Mouse (Mus musculus) embryonic fibroblast, embryonic 13.5 days (primary cell): ENCODE measurements around the gene Abce1. TPM values are rescaled to one million over a fixed set of nuclear protein-coding genes. Genes with fewer than 3 reads are reported as not detected.
"Not testable (repeated sequence)": the region's sequence is repeated elsewhere in the genome, so short reads cannot be mapped to it uniquely, and the experiment has no call there.

ENCODE experiments used
- H3K27ac ChIP-seq: 2 replicates; pipeline ENCODE4 v1.5.1; 2012; ENCODE audit warnings: low read length, control low read depth, inconsistent platforms; ENCODE audit not compliant: insufficient read depth
- H3K4me1 ChIP-seq: 2 replicates; pipeline ENCODE4 v1.6.1; 2011; ENCODE audit warnings: low read length; ENCODE audit not compliant: control insufficient read depth, insufficient read depth
- H3K4me3 ChIP-seq: 2 replicates; pipeline ENCODE4 v1.5.1; 2011; ENCODE audit warnings: mild to moderate bottlenecking, control low read depth, low read length; ENCODE audit not compliant: insufficient read depth
- CTCF ChIP-seq: IDR thresholded peaks from 2 replicates; pipeline ENCODE4 v1.5.1; 2011; ENCODE audit warnings: mild to moderate bottlenecking, control low read depth, low read length, moderate library complexity, borderline replicate concordance; ENCODE audit not compliant: insufficient read depth
- POLR2A ChIP-seq: IDR thresholded peaks from 2 replicates; pipeline ENCODE4 v1.6.1; 2011; ENCODE audit warnings: low read depth, mild to moderate bottlenecking, control low read depth, low read length, moderate library complexity
- polyA plus RNA-seq: library from polyadenylated mRNA; stranded (reverse); fragments of >200 nt; gene quantifications from 2 replicates; pipeline ENCODE4 v1.2.4, GENCODE M21; 2011; ENCODE audit warnings: low read depth; ENCODE audit not compliant: missing spikeins, insufficient read length

The Abce1 gene
- polyA plus RNA-seq, 1 experiment: 174 TPM

DNA sequence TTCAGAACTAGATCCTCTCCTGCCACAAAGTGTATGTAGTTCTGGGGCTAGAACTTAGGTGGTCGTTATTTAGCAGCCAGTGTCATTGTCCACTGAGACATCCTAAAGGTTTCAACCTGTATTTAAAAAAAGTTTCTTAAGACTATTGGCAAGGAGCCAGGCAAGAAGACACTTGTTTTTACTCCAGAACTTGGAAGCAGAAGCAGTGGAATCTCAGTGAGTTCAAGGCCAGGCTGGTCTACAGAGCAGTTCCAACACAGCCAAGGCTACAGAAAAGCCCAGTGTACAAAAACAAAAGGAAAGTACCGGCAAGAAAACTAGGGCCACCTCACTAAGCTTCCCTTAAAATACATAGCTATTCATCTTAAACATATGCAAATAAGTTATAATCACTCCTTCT, 19.0 kb downstream of the Abce1 start:
- Histone ChIP-seq H3K4me1 (no peaks in the 10 kb centered on the region), H3K4me3 (no peak overlapping the region), H3K27ac (no peak overlapping the region)
- TF ChIP-seq CTCF: no peak
- no peak for TF ChIP-seq POLR2A

DNA sequence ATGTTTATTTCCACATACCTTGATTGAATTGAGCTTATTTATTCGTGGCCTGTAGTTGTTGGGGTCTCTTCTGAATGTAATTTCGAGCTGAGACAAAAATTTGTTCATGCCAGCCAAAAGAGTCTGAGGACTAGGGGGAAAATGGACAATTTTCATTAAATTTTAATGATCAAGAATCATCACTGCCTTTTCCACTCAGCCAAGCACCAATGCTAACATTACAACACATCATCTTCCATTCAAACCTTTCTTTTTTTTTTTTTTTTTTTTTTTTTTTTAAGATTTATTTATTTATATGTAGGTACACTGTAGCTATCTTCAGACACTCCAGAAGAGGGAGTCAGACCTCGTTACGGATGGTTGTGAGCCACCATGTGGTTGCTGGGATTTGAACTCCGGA, 25.6 kb downstream of the Abce1 start:
- not testable (repeated sequence) for H3K4me3 ChIP-seq, H3K4me1 ChIP-seq, H3K27ac ChIP-seq

DNA sequence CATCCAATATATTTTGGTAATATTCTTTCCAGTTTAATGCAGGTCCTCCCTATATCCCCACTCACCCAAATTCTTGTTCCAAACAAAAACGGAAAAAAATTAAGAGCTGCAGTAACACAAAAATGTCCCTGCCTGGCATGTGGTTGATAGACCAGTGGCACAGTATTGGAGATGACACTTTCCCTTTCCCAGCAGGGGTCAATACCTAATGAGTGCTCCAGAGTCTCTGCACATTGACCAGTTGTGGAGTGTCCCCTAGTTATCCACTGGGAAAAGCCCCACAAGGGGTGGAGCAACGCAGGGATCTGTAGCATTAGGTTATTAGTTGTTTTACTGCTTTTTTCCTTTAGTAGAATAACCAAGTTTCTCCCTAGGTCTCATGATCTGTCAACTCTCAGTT, 30.6 kb downstream of the Abce1 start:
- no peak overlapping the region for H3K4me3 ChIP-seq
- peaks cover 2% of the 10 kb centered on the region; the same call in 1 of the 2 replicates for H3K4me1 ChIP-seq
- TF ChIP-seq POLR2A (no peak), CTCF (no peak)
- H3K27ac ChIP-seq: no peak overlapping the region

DNA sequence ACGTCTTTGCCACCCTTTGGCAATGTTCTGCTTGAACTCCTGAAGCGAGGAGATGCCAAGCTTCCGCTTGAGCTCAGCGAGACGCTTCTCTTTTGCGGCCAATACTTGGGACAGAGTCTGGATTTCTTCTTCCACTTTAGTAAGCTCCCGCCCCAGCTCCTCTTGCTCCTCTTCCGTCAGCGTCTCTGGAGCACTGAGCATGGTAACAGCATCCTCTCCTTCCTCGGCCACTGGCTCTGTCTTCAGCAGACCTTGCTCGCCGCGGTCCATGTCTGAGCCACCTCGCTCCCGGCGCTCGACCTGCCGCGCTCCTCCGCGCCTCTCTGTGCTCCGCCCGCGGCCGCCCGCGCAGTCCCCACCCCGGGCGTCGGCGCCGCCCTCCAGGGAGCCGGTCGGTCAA, 31.0 kb downstream of the Abce1 start:
- Histone ChIP-seq H3K4me3 (no peak overlapping the region), H3K4me1 (peaks cover 2% of the 10 kb centered on the region; the same call in 1 of the 2 replicates), H3K27ac (no peak overlapping the region)
- TF ChIP-seq POLR2A (no peak), CTCF (no peak)

DNA sequence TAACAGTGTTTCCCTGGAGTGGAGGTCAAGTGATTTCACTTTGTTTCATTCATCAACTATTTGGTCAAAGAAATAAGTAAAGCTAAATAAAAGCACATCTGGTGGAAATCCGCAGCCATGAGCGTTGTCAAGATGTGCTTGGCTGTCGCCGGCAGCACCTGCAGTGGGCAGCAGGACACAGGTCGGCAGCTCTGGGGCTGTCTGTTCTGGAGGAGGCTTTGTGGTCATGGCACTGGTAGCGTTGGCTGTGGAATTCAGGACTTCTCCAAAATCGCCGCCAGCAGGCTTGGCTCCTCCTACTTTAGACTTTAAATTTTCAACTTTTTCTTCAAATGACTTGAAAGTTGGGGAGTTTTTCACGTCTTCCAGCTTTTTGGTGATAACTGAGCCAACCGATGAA, 31.5 kb downstream of the Abce1 start:
- not testable (repeated sequence) for H3K27ac ChIP-seq, H3K4me3 ChIP-seq, H3K4me1 ChIP-seq

DNA sequence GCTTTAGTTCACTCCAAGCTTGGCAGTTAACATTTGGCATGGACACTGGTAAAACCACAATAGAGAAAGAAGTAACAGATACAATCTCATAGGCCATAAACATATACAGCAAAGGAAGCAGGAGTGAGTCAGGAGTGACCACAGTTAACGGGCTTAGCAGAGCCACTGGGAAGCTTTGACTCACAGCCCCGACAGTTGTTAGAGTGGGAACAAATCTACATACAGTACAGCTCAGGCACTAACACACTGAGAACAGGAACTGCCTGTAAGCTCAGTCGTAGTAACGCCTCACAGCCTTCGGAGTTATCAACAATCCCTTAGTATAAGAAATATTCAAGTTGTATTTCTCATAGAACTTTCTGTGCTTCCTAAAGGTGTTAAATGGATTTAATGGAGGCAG, 32.5 kb downstream of the Abce1 start:
- Histone ChIP-seq H3K4me1 (peaks cover 2% of the 10 kb centered on the region; the same call in 1 of the 2 replicates), H3K4me3 (no peak overlapping the region), H3K27ac (no peak overlapping the region)
- TF ChIP-seq CTCF: no peak

DNA sequence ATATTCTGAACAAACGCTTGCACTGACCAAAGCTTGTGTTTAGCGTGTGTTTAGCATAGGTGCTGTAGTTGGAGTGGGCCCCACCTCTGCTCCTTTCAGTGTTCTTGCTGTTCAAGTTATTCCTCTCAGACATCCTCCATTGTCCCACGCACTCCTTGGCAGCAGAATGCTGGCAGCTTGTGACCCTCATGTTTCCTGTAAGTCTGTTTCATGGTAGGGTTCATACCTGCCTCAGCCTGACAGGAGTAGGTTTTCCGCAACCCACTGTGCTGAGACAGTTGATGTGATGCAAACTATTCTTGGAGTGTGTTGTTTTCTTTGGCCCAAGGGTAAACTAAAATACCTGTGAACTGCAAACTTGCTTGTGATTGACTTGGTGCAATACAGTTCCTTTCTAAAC, 35.1 kb downstream of the Abce1 start:
- Histone ChIP-seq H3K4me1 (peaks cover 2% of the 10 kb centered on the region; the same call in 1 of the 2 replicates), H3K27ac (no peak overlapping the region), H3K4me3 (no peak overlapping the region)
- TF ChIP-seq CTCF (no peak), POLR2A (no peak)

DNA sequence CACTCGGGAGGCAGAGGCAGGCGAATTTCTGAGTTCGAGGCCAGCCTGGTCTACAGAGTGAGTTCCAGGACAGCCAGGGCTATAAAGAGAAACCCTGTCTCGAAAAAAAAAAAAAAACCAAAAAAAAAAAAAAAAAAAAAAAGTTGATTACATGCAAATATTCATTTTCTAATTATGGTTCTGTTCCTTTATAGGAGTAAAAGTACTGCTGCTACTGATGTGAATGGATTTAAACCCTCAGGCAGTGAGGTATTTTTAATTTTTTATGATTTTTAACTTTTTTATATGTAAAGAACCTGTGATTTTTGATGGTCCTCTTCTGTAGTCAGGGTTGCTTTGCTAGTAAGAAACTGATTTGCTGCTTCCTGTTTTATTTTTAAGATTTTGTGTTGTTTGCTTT, 52.8 kb downstream of the Abce1 start:
- H3K27ac ChIP-seq, H3K4me3 ChIP-seq, H3K4me1 ChIP-seq: not testable (repeated sequence)

DNA sequence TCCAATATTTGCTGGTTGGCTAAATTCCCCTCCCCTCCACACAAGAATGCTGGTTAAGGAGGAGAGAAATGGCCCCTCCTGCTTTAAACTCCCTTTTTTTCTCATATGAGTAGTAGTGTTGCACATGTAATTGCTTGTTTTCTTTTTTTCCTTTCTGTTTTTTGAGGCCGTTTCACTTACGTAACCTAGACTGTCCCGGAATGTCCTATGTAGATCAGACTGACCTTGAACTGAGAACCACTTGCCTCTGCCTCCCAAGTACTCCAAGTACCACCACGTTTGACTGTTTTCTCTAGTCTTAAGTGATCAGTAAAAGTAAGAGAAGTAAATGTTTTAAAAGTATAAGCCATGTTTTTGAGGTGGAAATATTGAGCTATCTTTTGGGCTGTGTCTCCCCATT, 57.8 kb downstream of the Abce1 start:
- no peaks in the 10 kb centered on the region for H3K4me1 ChIP-seq
- TF ChIP-seq POLR2A (no peak), CTCF (no peak)

DNA sequence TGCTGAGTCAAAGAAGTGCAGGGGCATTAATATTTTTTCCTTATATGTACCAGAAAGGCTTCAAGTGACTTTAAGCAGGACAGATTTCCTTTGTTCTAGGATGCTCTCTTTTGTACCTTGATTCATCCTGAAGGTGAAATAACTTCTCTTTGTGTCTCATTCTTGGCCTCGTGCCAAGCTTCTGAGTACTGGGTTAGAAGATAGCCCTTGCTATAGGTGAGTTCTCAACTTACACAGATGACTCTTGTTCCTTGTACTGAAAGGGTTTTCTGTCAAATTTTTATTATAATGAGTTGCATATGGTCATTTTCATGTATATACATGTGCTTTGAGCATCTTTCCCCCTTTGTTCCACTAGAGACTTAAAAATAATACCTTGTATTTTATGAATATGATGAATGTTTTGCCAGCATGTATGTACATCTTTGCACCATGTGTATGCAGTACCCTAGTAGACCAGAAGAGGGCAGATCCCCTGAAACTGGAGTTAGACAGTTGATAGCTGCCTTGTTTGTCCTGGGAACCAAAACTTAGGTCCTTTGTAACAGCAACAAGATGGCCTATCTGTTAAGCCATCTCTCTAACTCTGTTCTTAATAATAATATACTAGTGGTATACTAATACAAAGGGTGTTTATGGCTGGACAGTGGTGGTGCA, 61.3 kb downstream of the Abce1 start:
- Histone ChIP-seq H3K4me1 (no peaks in the 10 kb centered on the region), H3K27ac (no peak overlapping the region), H3K4me3 (no peak overlapping the region)
- TF ChIP-seq CTCF (no peak), POLR2A (no peak)

More for the DNA sequence above, 57.8 kb downstream of the Abce1 start:
- Histone ChIP-seq H3K27ac (no peak overlapping the region), H3K4me3 (no peak overlapping the region)

DNA sequence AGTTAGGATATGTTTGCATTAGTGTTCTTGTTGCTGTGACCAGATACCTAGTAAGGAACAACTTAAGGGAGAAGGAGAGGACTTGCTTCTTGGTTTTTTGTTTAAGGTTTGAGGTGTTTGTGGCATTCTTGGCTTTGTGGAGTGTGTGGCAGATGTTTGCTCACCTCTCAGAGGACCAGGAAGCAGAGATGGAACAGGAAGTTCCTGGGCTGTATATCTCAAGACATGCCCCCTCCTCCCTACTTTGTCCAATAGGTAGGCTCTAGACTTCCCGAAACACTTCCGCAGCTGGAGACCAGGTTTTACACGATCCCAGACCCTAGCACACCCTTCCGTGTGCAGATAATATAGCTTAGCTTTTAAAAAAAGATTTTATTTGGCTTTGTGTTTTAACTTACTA, 62.0 kb downstream of the Abce1 start:
- Histone ChIP-seq H3K4me3 (no peak overlapping the region), H3K4me1 (no peaks in the 10 kb centered on the region), H3K27ac (no peak overlapping the region)
- no peak for TF ChIP-seq CTCF
- TF ChIP-seq POLR2A: no peak

DNA sequence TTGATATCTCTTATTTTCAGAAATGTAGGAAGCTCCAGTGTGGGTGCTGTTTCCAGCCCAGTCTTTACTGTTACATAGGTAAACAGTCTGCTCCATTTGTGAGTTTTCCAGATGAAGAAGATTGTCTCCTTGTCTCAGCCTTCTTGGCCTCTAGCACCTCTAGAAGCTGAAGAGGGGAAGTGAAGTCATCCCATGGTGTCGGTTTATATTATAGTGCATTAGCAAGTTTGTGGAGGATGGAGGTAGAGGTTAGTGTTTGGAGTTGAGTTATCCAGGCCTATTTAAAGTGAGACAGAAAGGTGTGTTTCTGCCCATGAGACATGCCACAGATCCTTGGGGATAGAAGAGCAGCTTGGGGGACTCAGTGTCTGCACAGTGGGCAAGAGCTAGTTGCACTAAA, 70.4 kb downstream of the Abce1 start:
- H3K4me1 ChIP-seq: peaks cover 9% of the 10 kb centered on the region
- H3K27ac ChIP-seq: no peak overlapping the region
- H3K4me3 ChIP-seq: peak overlapping the region; percentile 91
- TF ChIP-seq CTCF: no peak
- no peak for TF ChIP-seq POLR2A
